ENCODE assay signal across 11 mouse cellular contexts in genomic region chr13:95535026-95535425, GRCm38 (mm10). TPM values are rescaled to one million over a fixed set of nuclear protein-coding genes. Genes with fewer than 3 reads are reported as not detected.
DNase-seq lines count a peak whose midpoint lies in the region; ATAC-seq and TF ChIP-seq lines count a peak whose summit lies in the region.
"Had no signal": no experiment of that assay in that cellular context is flagged by ENCODE, and none has a peak within 500 bp of the region (broad histone marks: within the 10 kb centered on the region; RNA-seq: fewer than 3 reads in every experiment).

No protein-coding gene starts in this region.

- WGBS in kidney, embryonic 15.5 days = 16% methylated on average over 6 of the region's 6 CpGs
- 12% methylated on average over 6 of the region's 6 CpGs for WGBS in heart, embryonic 14.5 days
- 5% methylated on average over 6 of the region's 6 CpGs for WGBS in midbrain, embryonic 12.5 days

- H3K9me3 ChIP-seq in kidney, embryonic 15.5 days (replicated peaks) = no peaks in the 10 kb centered on the region
- H3K9me3 ChIP-seq in heart, embryonic 14.5 days (ENCODE audit: control insufficient read depth, low read length) = no peaks in the 10 kb centered on the region
- H3K9me3 ChIP-seq in midbrain, embryonic 12.5 days = no peaks in the 10 kb centered on the region

- H3K4me3 ChIP-seq in kidney, embryonic 15.5 days (replicated peaks) = no peak overlapping the region
- H3K4me3 ChIP-seq in heart, embryonic 14.5 days (ENCODE audit: control insufficient read depth in 1 of 2, insufficient read depth in 1 of 2, low read depth in 1 of 2, low read length in 2 of 2) = no peak overlapping the region
- no peak overlapping the region for H3K4me3 ChIP-seq in midbrain, embryonic 12.5 days
- H3K4me3 ChIP-seq in layer of hippocampus, adult 2 months = no peak overlapping the region

- no peaks in the 10 kb centered on the region for H3K36me3 ChIP-seq in kidney, embryonic 15.5 days
- H3K36me3 ChIP-seq in heart, embryonic 14.5 days (ENCODE audit: control insufficient read depth, insufficient read depth, low read length) = no peaks in the 10 kb centered on the region
- H3K36me3 ChIP-seq in midbrain, embryonic 12.5 days = no peaks in the 10 kb centered on the region

- H3K4me1 ChIP-seq in kidney, embryonic 15.5 days = peaks cover 37% of the 10 kb centered on the region
- peaks cover 20 to 21% of the 10 kb centered on the region in 2 experiments for H3K4me1 ChIP-seq in heart, embryonic 14.5 days (ENCODE audit: control insufficient read depth in 2 of 2, insufficient read depth in 2 of 2, low read length in 2 of 2)
- peaks cover 38% of the 10 kb centered on the region for H3K4me1 ChIP-seq in midbrain, embryonic 12.5 days

- no peaks in the 10 kb centered on the region for H3K27me3 ChIP-seq in kidney, embryonic 15.5 days
- H3K27me3 ChIP-seq in heart, embryonic 14.5 days (ENCODE audit: control insufficient read depth, insufficient read depth, low read length) = no peaks in the 10 kb centered on the region
- 0 out of 2 replicates have a peak, but pooled peaks cover 8% of the 10 kb centered on the region for H3K27me3 ChIP-seq in midbrain, embryonic 12.5 days

- no peak overlapping the region for H3K9ac ChIP-seq in kidney, embryonic 15.5 days
- no peak overlapping the region for H3K9ac ChIP-seq in heart, embryonic 14.5 days (ENCODE audit: low read length)
- H3K9ac ChIP-seq in midbrain, embryonic 12.5 days (replicated peaks) = no peak overlapping the region

- no peak for TF ChIP-seq CTCF in layer of hippocampus, adult 2 months (conservative IDR thresholded peaks at IDR 0.05)

- peak overlapping the region; percentile 44 for H3K4me2 ChIP-seq in kidney, embryonic 15.5 days
- peak overlapping the region; percentile 50 for H3K4me2 ChIP-seq in heart, embryonic 14.5 days (ENCODE audit: low read length)
- peak overlapping the region; percentile 38 for H3K4me2 ChIP-seq in midbrain, embryonic 12.5 days (replicated peaks)

- H3K27ac ChIP-seq in kidney, embryonic 15.5 days = peak overlapping the region; percentile 67; the same call in 1 of the 2 replicates
- H3K27ac ChIP-seq in heart, embryonic 14.5 days (replicated peaks in 1 of 2; ENCODE audit: control insufficient read depth in 1 of 2, insufficient read depth in 1 of 2, low read depth in 2 of 2, low read length in 2 of 2) = no peak overlapping the region
- peak overlapping the region; percentile 5 for H3K27ac ChIP-seq in midbrain, embryonic 12.5 days (replicated peaks)
- no peak overlapping the region for H3K27ac ChIP-seq in layer of hippocampus, adult 2 months

- no peak for DNase-seq in kidney, adult 8-10 months
- peak; percentile 79 for DNase-seq in ZHBTc4 (ENCODE audit: low read depth, low spot score)
- no peak for DNase-seq in layer of hippocampus, adult 2 months (ENCODE audit: low spot score in 2 of 2)
- DNase-seq in Muller cell, postnatal 12 days (ENCODE audit: inconsistent ontology term) = no peak
- no peak for DNase-seq in thymus, postnatal 4 days
- DNase-seq: cerebellum, postnatal 14 days; gastrocnemius, postnatal 25 days had no signal

- ATAC-seq in kidney, embryonic 15.5 days (replicated peaks; ENCODE audit: low FRiP score) = peak; percentile 10; the same call in 1 of the 2 replicates
- ATAC-seq in heart, embryonic 14.5 days (ENCODE audit: insufficient number of reproducible peaks, insufficient read depth, low FRiP score, low read depth) = no peak
- ATAC-seq in midbrain, embryonic 12.5 days (ENCODE audit: low FRiP score, low read depth) = peak; percentile 3; the same call in 1 of the 2 replicates

RNA-seq across cellular contexts. Expression of gene F2rl1, which starts 10.0 kb away (rescaled TPM):
- 7.8 and 8.5 TPM in 2 replicates for polyA plus RNA-seq in kidney, embryonic 15.5 days (2015; fragmentation: Nextera tagmentation; extraction: Ambion mirVana)
- 0.36 and 0.85 TPM in 2 replicates for polyA plus RNA-seq in heart, embryonic 14.5 days (2014; fragmentation: Nextera tagmentation; extraction: Ambion mirVana)
- polyA plus RNA-seq in midbrain, embryonic 12.5 days (2016; fragmentation: Nextera tagmentation; extraction: Ambion mirVana) = 0.10 and 0.17 TPM in 2 replicates
- total RNA-seq in layer of hippocampus, adult 2 months (2021) = under 1 TPM; 0.17 to 0.18 TPM

RNA-seq across cellular contexts. Expression of gene S100z, which starts 56.5 kb away (rescaled TPM):
- polyA plus RNA-seq in kidney, embryonic 15.5 days (2015; fragmentation: Nextera tagmentation; extraction: Ambion mirVana) = not detected in 2 replicates
- polyA plus RNA-seq in heart, embryonic 14.5 days (2014; fragmentation: Nextera tagmentation; extraction: Ambion mirVana) = not detected in 2 replicates
- not detected in 2 replicates for polyA plus RNA-seq in midbrain, embryonic 12.5 days (2016; fragmentation: Nextera tagmentation; extraction: Ambion mirVana)
- not detected for total RNA-seq in layer of hippocampus, adult 2 months (2021)
- total RNA-seq: neutrophil, adult 5-6 weeks had no signal

Comparison
In these comparisons a context has a peak if more than half of its experiments do, and no peak if none do; other contexts are left out.
1. H3K27ac ChIP-seq: peak in kidney, embryonic 15.5 days (single experiment) and midbrain, embryonic 12.5 days (single experiment); none in heart, embryonic 14.5 days (0 of 2) and layer of hippocampus, adult 2 months (single experiment).
2. Peak in every context shown above with its lines, with median percentiles within 50 percentile points of each other: H3K4me2 ChIP-seq.